Mouse (Mus musculus) olfactory bulb, adult 2 months (tissue): ENCODE measurements around the gene Rab27a.

Experiments
- CTCF ChIP-seq: fragments of 200-500 bp; IDR thresholded peaks from 2 replicates; pipeline ENCODE4 v1.5.1; 2012; ENCODE audit warnings: low read depth, mild to moderate bottlenecking, low read length, moderate library complexity; ENCODE audit not compliant: insufficient read depth
- POLR2A ChIP-seq: fragments of 200-500 bp; IDR thresholded peaks from 2 replicates; pipeline ENCODE4 v1.6.1; 2012; ENCODE audit warnings: mild to moderate bottlenecking, low read depth, low read length, moderate library complexity; ENCODE audit not compliant: insufficient read depth

- no peak for TF ChIP-seq POLR2A
- TF ChIP-seq CTCF: no peak
Observed at GRCm38 (mm10) chr9:73079801-73080325, 35.2 kb downstream of the Rab27a start.
